Mouse (Mus musculus): ENCODE measurements around the gene Plekhn1. TPM values are rescaled to one million over a fixed set of nuclear protein-coding genes. Genes with fewer than 3 reads are reported as not detected.

Plekhn1 gene
- total and polyA plus RNA-seq, 3 experiments, result 11.8 to 20.0 TPM; not detected in 1

DNA sequence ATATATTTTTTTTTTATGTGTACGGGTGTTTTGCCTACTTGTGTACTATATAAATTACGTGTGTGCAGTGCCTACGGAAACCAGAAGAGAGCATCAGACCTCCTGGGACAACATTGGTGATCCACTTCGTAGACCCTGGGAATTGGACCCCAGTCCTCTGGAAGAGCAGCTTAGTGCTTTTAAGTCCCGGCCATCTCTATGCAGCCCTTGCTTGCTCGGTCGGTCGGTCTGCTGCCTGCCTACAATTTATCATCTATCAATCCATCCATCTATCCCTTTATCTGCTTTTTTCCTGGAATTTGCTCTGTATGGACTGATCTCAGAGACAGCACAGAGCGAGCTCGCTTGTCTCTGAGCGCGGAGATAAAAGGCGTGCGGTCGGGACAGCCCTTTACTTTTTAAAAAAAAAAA lies 708 bp upstream of the Plekhn1 start:
- peak; percentile 86 for DNase-seq (ENCODE audit: low read depth, low spot score)
- Histone ChIP-seq H3K9me3 (replicated peaks; ENCODE audit: insufficient read depth, low read length) (no peaks in the 10 kb centered on the region), H3K27ac (ENCODE audit: control insufficient read depth, low read depth, low read length) (peak overlapping the region; percentile 85), H3K79me2 (ENCODE audit: control insufficient read depth, insufficient read depth, low read length, poor library complexity) (peaks cover 45% of the 10 kb centered on the region), H3K4me1 (ENCODE audit: control insufficient read depth in 1 of 2, insufficient read depth in 2 of 2, low read length in 2 of 2) (peaks cover 2 to 6% of the 10 kb centered on the region in 2 experiments; a peak in 2 of 4 replicates), H3K27me3 (ENCODE audit: control insufficient read depth in 1 of 2, insufficient read depth in 2 of 2, low read length in 2 of 2) (no peaks in the 10 kb centered on the region), H3K9ac (ENCODE audit: control insufficient read depth, low read depth, low read length, poor library complexity, severe bottlenecking) (peak overlapping the region; percentile 86), H3K36me3 (ENCODE audit: control insufficient read depth in 1 of 2, insufficient read depth in 2 of 2, low read length in 2 of 2) (peaks cover 8 to 16% of the 10 kb centered on the region in 2 experiments), H3K4me3 (ENCODE audit: control insufficient read depth in 1 of 2, insufficient read depth in 1 of 2, low read depth in 2 of 2, low read length in 2 of 2) (peak overlapping the region; percentile 87 to 96)
- no peak for TF ChIP-seq USF2 (IDR thresholded peaks at IDR 0.05; ENCODE audit: borderline replicate concordance in 1 of 2, insufficient read depth in 1 of 2, low read depth in 1 of 2, low read length in 2 of 2)
- TF ChIP-seq EP300 (IDR thresholded peaks at IDR 0.05; ENCODE audit: low read depth in 1 of 2, low read length in 2 of 2), result peak in 1 of 2 experiments; percentile 14; a peak in 1 of 4 replicates
- no peak for TF ChIP-seq TCF12 (IDR thresholded peaks at IDR 0.05; ENCODE audit: low read depth, low read length)
- TF ChIP-seq CTCF (IDR thresholded peaks at IDR 0.05 in 2 of 3, conservative IDR thresholded peaks at IDR 0.05 in 1 of 3; ENCODE audit: control insufficient read depth in 1 of 3, insufficient read depth in 1 of 3, low read depth in 2 of 3, low read length in 3 of 3, poor library complexity in 1 of 3, severe bottlenecking in 1 of 3), result peak in 1 of 3 experiments; percentile 21; a peak in 2 of 6 replicates
- TF ChIP-seq CHD1 (IDR thresholded peaks at IDR 0.05; ENCODE audit: low read depth, low read length), result 0 out of 2 replicates have a peak, but pooled peaks have one; percentile 82
- 0 out of 2 replicates have a peak, but pooled peaks have one; percentile 12 for TF ChIP-seq E2F4 (IDR thresholded peaks at IDR 0.05; ENCODE audit: borderline replicate concordance, low read depth, low read length)
- TF ChIP-seq POLR2AphosphoS2 (IDR thresholded peaks at IDR 0.05; ENCODE audit: low read length), result 0 out of 2 replicates have a peak, but pooled peaks have one; percentile 10
- TF ChIP-seq SMC3 (IDR thresholded peaks at IDR 0.05; ENCODE audit: low read depth, low read length), result peak; percentile 11

DNA sequence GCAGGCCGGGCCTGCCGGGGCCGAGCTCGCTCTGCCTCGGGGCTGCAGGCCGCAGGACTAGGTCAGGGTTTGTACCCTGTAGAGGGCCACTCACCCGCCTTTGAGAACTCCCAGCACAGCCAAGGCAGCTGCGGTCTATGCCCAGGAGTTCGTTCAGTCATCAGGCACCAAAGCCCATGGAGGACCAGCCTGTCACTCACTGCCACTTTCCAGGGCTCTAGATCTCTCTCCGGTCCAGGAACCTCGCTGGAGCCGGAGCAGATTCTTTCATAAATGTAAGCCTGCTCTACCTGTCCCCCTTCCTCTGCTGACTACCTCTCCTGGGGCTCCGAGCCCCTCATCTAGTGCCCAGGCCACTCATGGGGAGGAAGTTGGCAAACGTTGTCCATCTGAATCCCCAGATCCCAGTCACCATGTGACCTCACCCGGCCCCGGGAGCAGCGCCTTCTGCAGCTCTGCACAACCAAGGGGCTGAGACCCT lies 596 bp downstream of the Plekhn1 start:
- Histone ChIP-seq H3K4me3 (ENCODE audit: control insufficient read depth in 1 of 2, insufficient read depth in 1 of 2, low read depth in 2 of 2, low read length in 2 of 2) (peak overlapping the region; percentile 59 to 93), H3K4me1 (ENCODE audit: control insufficient read depth in 1 of 2, insufficient read depth in 2 of 2, low read length in 2 of 2) (peaks cover 2 to 6% of the 10 kb centered on the region in 2 experiments; a peak in 2 of 4 replicates), H3K9me3 (replicated peaks; ENCODE audit: insufficient read depth, low read length) (no peaks in the 10 kb centered on the region), H3K36me3 (ENCODE audit: control insufficient read depth in 1 of 2, insufficient read depth in 2 of 2, low read length in 2 of 2) (peaks cover 7 to 8% of the 10 kb centered on the region in 2 experiments), H3K9ac (ENCODE audit: control insufficient read depth, low read depth, low read length, poor library complexity, severe bottlenecking) (peak overlapping the region; percentile 71), H3K27ac (ENCODE audit: control insufficient read depth, low read depth, low read length) (peak overlapping the region; percentile 13; the same call in 1 of the 2 replicates), H3K79me2 (ENCODE audit: control insufficient read depth, insufficient read depth, low read length, poor library complexity) (peaks cover 37% of the 10 kb centered on the region), H3K27me3 (ENCODE audit: control insufficient read depth in 1 of 2, insufficient read depth in 2 of 2, low read length in 2 of 2) (no peaks in the 10 kb centered on the region)
- DNase-seq (ENCODE audit: low read depth, low spot score), result peak; percentile 51
- no peak for TF ChIP-seq MEF2A (IDR thresholded peaks at IDR 0.05; ENCODE audit: extremely low read depth, insufficient replicate concordance, low read depth, low read length, poor library complexity, severe bottlenecking)
- TF ChIP-seq GABPA (IDR thresholded peaks at IDR 0.05; ENCODE audit: low read depth, low read length), result no peak
- TF ChIP-seq TCF12 (IDR thresholded peaks at IDR 0.05; ENCODE audit: low read depth, low read length), result no peak
- no peak for TF ChIP-seq ELF1 (IDR thresholded peaks at IDR 0.05; ENCODE audit: low read depth, low read length)
- TF ChIP-seq POLR2AphosphoS5 (IDR thresholded peaks at IDR 0.05; ENCODE audit: borderline replicate concordance, low read depth, low read length), result no peak
- TF ChIP-seq CTCF (IDR thresholded peaks at IDR 0.05 in 2 of 3, conservative IDR thresholded peaks at IDR 0.05 in 1 of 3; ENCODE audit: control insufficient read depth in 1 of 3, insufficient read depth in 1 of 3, low read depth in 2 of 3, low read length in 3 of 3, poor library complexity in 1 of 3, severe bottlenecking in 1 of 3), result no peak
- TF ChIP-seq ZMIZ1 (IDR thresholded peaks at IDR 0.05; ENCODE audit: low read depth, low read length), result no peak
- TF ChIP-seq HCFC1 (IDR thresholded peaks at IDR 0.05; ENCODE audit: low read depth, low read length), result no peak
- no peak for TF ChIP-seq RAD21 (IDR thresholded peaks at IDR 0.05; ENCODE audit: low read depth, low read length)
- no peak for TF ChIP-seq UBTF (IDR thresholded peaks at IDR 0.05; ENCODE audit: borderline replicate concordance, insufficient read depth, low read depth, low read length)
- no peak for TF ChIP-seq TAL1 (IDR thresholded peaks at IDR 0.05; ENCODE audit: low read length)
- 0 out of 4 replicates have a peak, but pooled peaks of 1 of the 2 experiments have one; percentile 6 for TF ChIP-seq POLR2A (IDR thresholded peaks at IDR 0.05; ENCODE audit: control insufficient read depth in 1 of 2, insufficient read depth in 1 of 2, low read depth in 1 of 2, low read length in 2 of 2, poor library complexity in 1 of 2)
- TF ChIP-seq SMC3 (IDR thresholded peaks at IDR 0.05; ENCODE audit: low read depth, low read length), result no peak
- no peak for TF ChIP-seq JUND (IDR thresholded peaks at IDR 0.05; ENCODE audit: low read depth, low read length)
- no peak for TF ChIP-seq SIN3A (IDR thresholded peaks at IDR 0.05; ENCODE audit: low read length)
- TF ChIP-seq USF2 (IDR thresholded peaks at IDR 0.05; ENCODE audit: borderline replicate concordance in 1 of 2, insufficient read depth in 1 of 2, low read depth in 1 of 2, low read length in 2 of 2), result no peak
- TF ChIP-seq E2F4 (IDR thresholded peaks at IDR 0.05; ENCODE audit: borderline replicate concordance, low read depth, low read length), result no peak
- TF ChIP-seq MXI1 (IDR thresholded peaks at IDR 0.05; ENCODE audit: low read depth, low read length), result no peak
- TF ChIP-seq USF1 (IDR thresholded peaks at IDR 0.05; ENCODE audit: low read depth, low read length), result peak; percentile 46; the same call in 1 of the 2 replicates
- peak; percentile 8; the same call in 1 of the 2 replicates for TF ChIP-seq MAZ (IDR thresholded peaks at IDR 0.05; ENCODE audit: low read depth, low read length)
- TF ChIP-seq ZKSCAN1 (IDR thresholded peaks at IDR 0.05; ENCODE audit: low read depth, low read length), result no peak

All from MEL (cell line).